10 mouse cellular contexts compared by ENCODE assay signal in genomic region chr16:84802217-84802616, GRCm38 (mm10). TPM values are rescaled to one million over a fixed set of nuclear protein-coding genes. Genes with fewer than 3 reads are reported as not detected.
DNase-seq lines count a peak whose midpoint lies in the region; ATAC-seq and TF ChIP-seq lines count a peak whose summit lies in the region.
"Had no signal": no experiment of that assay in that cellular context is flagged by ENCODE, and none has a peak within 500 bp of the region (broad histone marks: within the 10 kb centered on the region; RNA-seq: fewer than 3 reads in every experiment).

No protein-coding gene starts in this region.

- no peaks in the 10 kb centered on the region for H3K4me1 ChIP-seq in heart, postnatal 0 days (ENCODE audit: control insufficient read depth, insufficient read depth)
- H3K4me1 ChIP-seq in lung, embryonic 15.5 days: 0 out of 2 replicates have a peak, but pooled peaks cover 5% of the 10 kb centered on the region
- H3K4me1 ChIP-seq: embryonic facial prominence, embryonic 15.5 days had no signal

- ATAC-seq in heart, postnatal 0 days (ENCODE audit: insufficient read depth, low read depth): peak; percentile 47; the same call in 1 of the 2 replicates
- peak; percentile 57; the same call in 1 of the 2 replicates for ATAC-seq in lung, embryonic 15.5 days (ENCODE audit: borderline replicate concordance, extremely low read depth, low FRiP score, low TSS enrichment)

- H3K9ac ChIP-seq in heart, postnatal 0 days (replicated peaks; ENCODE audit: low read depth, low read length): no peak overlapping the region
- no peak overlapping the region for H3K9ac ChIP-seq in lung, embryonic 15.5 days
- H3K9ac ChIP-seq: embryonic facial prominence, embryonic 15.5 days; liver, embryonic 14.5 days had no signal

- TF ChIP-seq EP300 in heart, postnatal 0 days (IDR thresholded peaks at IDR 0.05; ENCODE audit: low read depth): no peak

- no peak overlapping the region for H3K4me2 ChIP-seq in heart, postnatal 0 days (ENCODE audit: low read depth, low read length)
- H3K4me2 ChIP-seq in lung, embryonic 15.5 days: no peak overlapping the region
- H3K4me2 ChIP-seq: embryonic facial prominence, embryonic 15.5 days had no signal

- H3K36me3 ChIP-seq in heart, postnatal 0 days (replicated peaks; ENCODE audit: control insufficient read depth, insufficient read depth, low read length): no peaks in the 10 kb centered on the region
- no peaks in the 10 kb centered on the region for H3K36me3 ChIP-seq in lung, embryonic 15.5 days
- H3K36me3 ChIP-seq: embryonic facial prominence, embryonic 15.5 days had no signal

- H3K27me3 ChIP-seq in heart, postnatal 0 days (ENCODE audit: control insufficient read depth, insufficient read depth, low read length): no peaks in the 10 kb centered on the region
- no peaks in the 10 kb centered on the region for H3K27me3 ChIP-seq in lung, embryonic 15.5 days
- H3K27me3 ChIP-seq: embryonic facial prominence, embryonic 15.5 days had no signal

- 33% methylated on average over 6 of the region's 6 CpGs for WGBS in heart, postnatal 0 days
- 37% methylated on average over 6 of the region's 6 CpGs for WGBS in lung, embryonic 15.5 days

- no peak overlapping the region for H3K4me3 ChIP-seq in layer of hippocampus, adult 2 months
- H3K4me3 ChIP-seq in heart, postnatal 0 days (ENCODE audit: low read depth, low read length): no peak overlapping the region
- H3K4me3 ChIP-seq in lung, embryonic 15.5 days: no peak overlapping the region
- H3K4me3 ChIP-seq: embryonic facial prominence, embryonic 15.5 days had no signal

- no peak for TF ChIP-seq CTCF in layer of hippocampus, adult 2 months (conservative IDR thresholded peaks at IDR 0.05)
- TF ChIP-seq CTCF in heart, postnatal 0 days (IDR thresholded peaks at IDR 0.05; ENCODE audit: low read depth): no peak

- H3K9me3 ChIP-seq in heart, postnatal 0 days (replicated peaks; ENCODE audit: control insufficient read depth, low read length): no peaks in the 10 kb centered on the region
- H3K9me3 ChIP-seq in lung, embryonic 15.5 days: no peaks in the 10 kb centered on the region
- H3K9me3 ChIP-seq: embryonic facial prominence, embryonic 15.5 days had no signal

- H3K27ac ChIP-seq in layer of hippocampus, adult 2 months: peak overlapping the region; percentile 46; the same call in 1 of the 2 replicates
- peak overlapping the region; percentile 7; the same call in 1 of the 2 replicates for H3K27ac ChIP-seq in heart, postnatal 0 days (ENCODE audit: low read depth)
- no peak overlapping the region for H3K27ac ChIP-seq in lung, embryonic 15.5 days
- H3K27ac ChIP-seq: embryonic facial prominence, embryonic 15.5 days; liver, embryonic 14.5 days had no signal

- no peak for DNase-seq in layer of hippocampus, adult 2 months (ENCODE audit: low spot score in 2 of 2)
- DNase-seq in layer of hippocampus, adult 8-10 months (ENCODE audit: low spot score in 2 of 2): no peak
- peak; percentile 73 for DNase-seq in adrenal gland, postnatal 25 days
- DNase-seq in heart, postnatal 0 days (ENCODE audit: low spot score): peak; percentile 50
- no peak for DNase-seq in cerebellum, adult 9-11 months
- DNase-seq in right cerebral cortex, adult 18-20 months: no peak
- no peak for DNase-seq in neural tube, embryonic 10.5 days (ENCODE audit: extremely low spot score, low spot score)

RNA-seq across cellular contexts. Expression of gene Jam2, which starts 28.3 kb away (rescaled TPM):
- total RNA-seq in layer of hippocampus, adult 2 months (2021): 10 to 100 TPM; 18.9 to 22.6 TPM
- total RNA-seq in layer of hippocampus, adult 8-10 months (2022): 10 to 100 TPM; 21.5 to 24.9 (median 24.1) TPM
- 10.1 and 11.7 TPM in 2 replicates for total RNA-seq in adrenal gland, postnatal 25 days (2021)
- total RNA-seq in heart, postnatal 0 days (2014; rRNA removed; ENCODE audit: low replicate concordance): 20.0 and 28.0 TPM in 2 replicates
- polyA plus RNA-seq in heart, postnatal 0 days (2015; fragmentation: Nextera tagmentation; extraction: Ambion mirVana): 17.4 and 20.1 TPM in 2 replicates
- 12.8 and 12.9 TPM in 2 replicates for polyA plus RNA-seq in lung, embryonic 15.5 days (2015; fragmentation: Nextera tagmentation; extraction: Ambion mirVana)

RNA-seq across cellular contexts. Expression of gene Gabpa, which starts 32.5 kb away (rescaled TPM):
- total RNA-seq in layer of hippocampus, adult 2 months (2021): 10 to 100 TPM; 26.1 to 33.3 TPM
- total RNA-seq in layer of hippocampus, adult 8-10 months (2022): 10 to 100 TPM; 23.3 to 30.2 (median 29.0) TPM
- 47.4 and 49.2 TPM in 2 replicates for total RNA-seq in adrenal gland, postnatal 25 days (2021)
- 19.7 and 34.9 TPM in 2 replicates for total RNA-seq in heart, postnatal 0 days (2014; rRNA removed; ENCODE audit: low replicate concordance)
- 20.3 and 21.1 TPM in 2 replicates for polyA plus RNA-seq in heart, postnatal 0 days (2015; fragmentation: Nextera tagmentation; extraction: Ambion mirVana)
- 35.5 and 39.7 TPM in 2 replicates for polyA plus RNA-seq in lung, embryonic 15.5 days (2015; fragmentation: Nextera tagmentation; extraction: Ambion mirVana)

RNA-seq across cellular contexts. Expression of gene Atp5j, which starts 33.2 kb away (rescaled TPM):
- total RNA-seq in layer of hippocampus, adult 2 months (2021): 100 to 1,000 TPM; 360 to 363 TPM
- total RNA-seq in layer of hippocampus, adult 8-10 months (2022): 100 to 1,000 TPM; 307 to 388 (median 342) TPM
- 504 and 526 TPM in 2 replicates for total RNA-seq in adrenal gland, postnatal 25 days (2021)
- 301 and 405 TPM in 2 replicates for total RNA-seq in heart, postnatal 0 days (2014; rRNA removed; ENCODE audit: low replicate concordance)
- polyA plus RNA-seq in heart, postnatal 0 days (2015; fragmentation: Nextera tagmentation; extraction: Ambion mirVana): 3,491 and 3,728 TPM in 2 replicates
- 838 and 872 TPM in 2 replicates for polyA plus RNA-seq in lung, embryonic 15.5 days (2015; fragmentation: Nextera tagmentation; extraction: Ambion mirVana)

Comparison
In these comparisons a context has a peak if more than half of its experiments do, and no peak if none do; other contexts are left out.
1. DNase-seq: peak in adrenal gland, postnatal 25 days (single experiment) and heart, postnatal 0 days (single experiment); none in layer of hippocampus, adult 2 months (0 of 2), layer of hippocampus, adult 8-10 months (0 of 2), cerebellum, adult 9-11 months (single experiment), right cerebral cortex, adult 18-20 months (single experiment) and neural tube, embryonic 10.5 days (single experiment).